Mouse (Mus musculus) lung, adult 2 months (tissue): ENCODE measurements around the gene Pacrg. TPM values are rescaled to one million over a fixed set of nuclear protein-coding genes. Genes with fewer than 3 reads are reported as not detected.

Experiments used
- DNase-seq: peaks from one replicate; pipeline ENCODE4 v3.0.0; 2022
- H3K4me1 ChIP-seq: fragments of 200-500 bp; 2 replicates; pipeline ENCODE4 v1.6.1; 2011; ENCODE audit warnings: low read length; ENCODE audit not compliant: control insufficient read depth, insufficient read depth
- H3K4me3 ChIP-seq: fragments of 200-500 bp; replicated peaks from 2 replicates; pipeline ENCODE3; 2011; ENCODE audit warnings: low read depth, mild to moderate bottlenecking, control low read depth, low read length; ENCODE audit errors: extremely low read depth
- CTCF ChIP-seq: fragments of 200-500 bp; IDR thresholded peaks from 2 replicates; pipeline ENCODE4 v1.5.1; 2011; ENCODE audit warnings: mild to moderate bottlenecking, low read length, control low read depth; ENCODE audit not compliant: insufficient read depth
- POLR2A ChIP-seq: fragments of 200-500 bp; IDR thresholded peaks from 2 replicates; pipeline ENCODE4 v1.6.1; 2011; ENCODE audit warnings: low read depth, mild to moderate bottlenecking, control low read depth, low read length, borderline replicate concordance; ENCODE audit errors: extremely low read depth
- WGBS: fragments of 180-500 bp; shearing (Covaris S2); methylation state at CpG from one replicate; pipeline ENCODE4 v1.1.7; 2018; 5-methylcytosine and 5-hydroxymethylcytosine counted together
- polyA plus RNA-seq: library from polyadenylated mRNA; depleted of rRNA; stranded (reverse); fragments of >200 nt; gene quantifications from 2 replicates; pipeline ENCODE4 v1.2.3, GENCODE M21; 2012

Gene Pacrg
- polyA plus RNA-seq, 1 experiment = 3.5 TPM

DNA sequence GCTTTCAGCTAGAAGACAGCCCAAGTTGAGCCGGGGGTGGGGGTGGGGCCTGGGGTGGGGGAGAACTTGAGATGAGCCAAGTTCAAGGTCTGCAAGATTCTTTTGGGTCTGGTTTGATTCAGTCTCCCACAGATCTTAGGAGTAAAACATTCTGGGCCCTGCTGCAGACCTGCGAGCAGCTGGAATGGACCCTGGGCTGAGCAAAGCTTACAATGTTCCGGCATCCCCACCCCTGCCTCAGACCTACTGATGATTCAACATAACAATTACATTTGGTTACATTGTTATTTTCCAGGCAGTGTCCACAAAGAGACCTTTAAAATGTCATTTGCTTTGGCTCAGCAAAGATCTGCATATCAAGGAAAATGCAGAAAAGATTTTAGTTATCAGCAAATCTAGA is 272.7 kb downstream of the Pacrg start:
- TF ChIP-seq CTCF (no peak), POLR2A (no peak)
- H3K4me1 ChIP-seq = no peaks in the 10 kb centered on the region
- no peak for DNase-seq
- H3K4me3 ChIP-seq = no peak overlapping the region
- WGBS = 92% methylated on average over 3 of the region's 3 CpGs

DNA sequence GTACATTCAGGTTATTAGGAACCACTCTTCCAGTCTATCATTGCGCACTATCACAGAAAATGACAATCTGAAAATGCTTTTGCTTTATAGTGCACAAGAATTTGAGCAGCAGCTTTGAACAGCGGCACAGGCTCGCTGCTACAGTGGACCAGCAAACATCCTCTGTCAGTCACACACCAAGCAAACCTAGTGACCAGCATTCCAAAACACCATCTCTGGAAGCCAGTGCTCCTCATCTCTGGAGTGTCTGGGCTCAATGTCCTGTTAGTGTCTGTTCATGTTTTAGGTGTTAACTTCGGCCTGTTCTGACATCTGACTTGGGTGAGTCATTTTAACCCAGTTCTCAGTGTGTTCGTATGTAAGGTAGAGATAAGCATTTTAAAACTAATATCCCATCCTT is 275.9 kb downstream of the Pacrg start:
- H3K4me3 ChIP-seq = no peak overlapping the region
- TF ChIP-seq CTCF (no peak), POLR2A (no peak)
- no peaks in the 10 kb centered on the region for H3K4me1 ChIP-seq
- WGBS = 96% methylated on average over 5 of the region's 5 CpGs
- DNase-seq = no peak

DNA sequence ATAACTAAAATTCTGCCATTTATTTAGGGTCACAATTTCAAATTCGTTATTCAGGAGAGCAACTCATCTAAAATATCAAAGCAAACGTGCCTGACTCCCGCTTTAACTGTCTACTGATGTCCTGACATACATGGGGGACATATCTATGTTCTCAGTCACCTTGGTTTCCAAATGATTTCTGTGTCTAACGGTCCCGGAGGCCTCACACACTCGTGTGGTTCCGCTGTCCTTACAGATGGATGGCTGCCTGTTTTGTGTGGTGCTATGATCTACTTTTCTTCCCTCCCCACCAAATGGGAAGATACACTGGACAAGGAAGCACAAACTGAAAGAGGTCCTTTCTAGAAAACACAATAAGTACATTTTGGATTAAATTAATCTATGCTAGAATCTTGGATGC is 277.2 kb downstream of the Pacrg start:
- H3K4me3 ChIP-seq = no peak overlapping the region
- H3K4me1 ChIP-seq = no peaks in the 10 kb centered on the region
- TF ChIP-seq POLR2A (no peak), CTCF (no peak)
- no peak for DNase-seq
- WGBS = 92% methylated on average over 7 of the region's 7 CpGs

DNA sequence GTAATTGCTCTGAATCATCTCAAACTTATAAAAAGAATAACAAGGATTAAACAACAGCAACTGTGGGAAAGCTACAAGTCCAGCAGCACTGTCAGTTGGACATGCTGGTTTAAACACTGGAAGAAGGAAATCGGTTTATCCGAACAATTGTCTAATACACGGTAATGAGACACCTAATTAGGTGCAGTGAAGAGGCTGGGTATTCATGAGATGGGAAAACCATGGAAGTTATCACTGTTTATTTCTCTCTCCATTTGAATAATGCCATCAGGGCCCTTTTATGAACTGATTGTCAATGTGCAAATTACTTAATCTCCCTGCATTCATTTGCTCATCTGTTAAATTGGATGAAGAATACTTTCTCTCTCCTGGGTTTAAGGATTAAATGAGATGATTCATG is 280.1 kb downstream of the Pacrg start:
- DNase-seq = no peak
- WGBS = 81% methylated on average over 3 of the region's 3 CpGs
- no peaks in the 10 kb centered on the region for H3K4me1 ChIP-seq
- TF ChIP-seq CTCF (no peak), POLR2A (no peak)
- H3K4me3 ChIP-seq = no peak overlapping the region

DNA sequence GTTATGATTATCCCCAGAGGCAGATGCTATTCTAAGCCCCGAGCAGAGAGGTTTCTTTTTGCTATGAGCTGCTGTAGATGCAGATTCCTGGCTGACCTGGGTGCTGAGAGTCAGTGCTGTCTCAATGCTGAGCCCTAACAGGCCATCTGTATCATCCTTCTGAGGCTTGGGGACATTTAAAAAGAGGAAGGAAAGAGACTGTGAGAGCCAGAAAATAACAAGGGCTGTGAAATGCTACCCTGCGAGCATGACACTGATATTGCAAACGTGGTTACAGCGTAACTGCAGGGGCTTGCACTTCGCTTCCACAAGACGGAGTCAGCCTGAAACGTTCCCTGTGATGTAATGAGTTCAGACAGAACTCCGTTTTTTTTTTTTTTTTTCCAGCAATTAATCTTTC is 281.4 kb downstream of the Pacrg start:
- 63% methylated on average over 8 of the region's 8 CpGs for WGBS
- TF ChIP-seq POLR2A (no peak), CTCF (no peak)
- Histone ChIP-seq H3K4me1 (no peaks in the 10 kb centered on the region), H3K4me3 (no peak overlapping the region)
- DNase-seq = no peak

- no peaks in the 10 kb centered on the region for H3K4me1 ChIP-seq
- TF ChIP-seq CTCF = no peak
- no peak for TF ChIP-seq POLR2A
- DNase-seq = no peak
- WGBS = 88% methylated on average over 16 of the region's 16 CpGs
- H3K4me3 ChIP-seq = no peak overlapping the region
Observed at GRCm38 (mm10) chr17:10552295-10553056, 287.6 kb downstream of the Pacrg start.

DNA sequence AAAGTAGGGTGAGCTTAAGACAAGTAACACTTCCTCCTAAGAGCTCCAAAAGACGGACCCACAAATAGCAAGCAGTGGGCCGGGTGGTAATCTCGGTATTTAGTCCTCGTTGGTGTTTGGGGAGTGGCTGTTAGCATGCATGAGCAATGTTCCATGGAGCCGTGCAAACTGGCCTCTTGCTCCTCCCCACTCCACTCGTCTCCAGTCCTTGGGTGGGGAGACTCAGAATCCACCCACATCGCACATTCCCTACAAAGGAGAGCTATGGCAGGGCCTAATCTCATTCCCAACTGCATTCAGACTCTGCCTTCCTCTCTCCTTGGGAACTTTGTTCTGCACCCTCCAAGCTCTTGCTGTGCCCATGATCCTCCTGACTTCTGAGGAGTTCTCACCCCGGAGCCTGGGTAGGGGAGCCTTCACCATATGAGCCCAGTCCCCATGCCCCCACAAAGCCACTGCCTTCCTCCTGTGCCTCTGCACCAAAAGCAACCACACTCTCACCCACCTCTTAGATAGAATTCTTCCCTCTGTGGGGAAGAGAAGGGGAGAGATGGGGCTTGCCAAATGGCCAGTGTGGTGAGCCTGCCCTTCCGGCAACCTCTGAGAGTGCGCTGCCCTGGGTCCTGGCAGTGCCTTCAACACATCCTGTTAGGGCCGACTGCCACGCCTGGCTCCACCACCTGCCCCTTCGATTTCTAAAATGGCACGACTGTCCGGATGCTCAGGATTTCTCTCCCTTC is 289.2 kb downstream of the Pacrg start:
- Histone ChIP-seq H3K4me1 (no peaks in the 10 kb centered on the region), H3K4me3 (no peak overlapping the region)
- no peak for TF ChIP-seq POLR2A
- no peak for TF ChIP-seq CTCF
- WGBS = 76% methylated on average over 15 of the region's 15 CpGs
- no peak for DNase-seq

GRCm38 (mm10) chr17:10549825-10550224 is 290.3 kb downstream of the Pacrg start:
- Histone ChIP-seq H3K4me3 (no peak overlapping the region), H3K4me1 (no peaks in the 10 kb centered on the region)
- no peak for DNase-seq
- WGBS = 77% methylated on average over 3 of the region's 3 CpGs
- TF ChIP-seq POLR2A = no peak
- no peak for TF ChIP-seq CTCF

DNA sequence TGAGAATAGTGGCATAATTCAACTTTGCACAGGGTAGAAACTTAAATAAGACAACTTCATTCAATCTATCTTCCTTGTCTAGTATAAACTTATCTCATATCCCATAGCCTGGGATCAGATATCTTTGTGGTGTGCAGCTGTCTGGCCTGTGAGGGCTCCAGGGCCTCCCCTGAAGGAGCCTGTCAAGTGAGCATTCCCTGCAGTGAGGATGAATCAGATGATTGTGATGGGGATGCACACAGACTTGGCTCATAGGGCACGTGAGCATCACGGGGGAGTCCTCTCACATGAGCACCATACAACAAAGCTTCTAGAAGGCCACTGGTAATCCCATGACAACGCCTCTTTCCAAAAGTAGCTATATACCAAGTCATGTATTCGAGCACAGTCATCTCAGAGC is 291.1 kb downstream of the Pacrg start:
- Histone ChIP-seq H3K4me3 (no peak overlapping the region), H3K4me1 (no peaks in the 10 kb centered on the region)
- 91% methylated on average over 4 of the region's 4 CpGs for WGBS
- no peak for DNase-seq
- TF ChIP-seq CTCF (no peak), POLR2A (no peak)

GRCm38 (mm10) chr17:10540772-10541171 is 299.3 kb downstream of the Pacrg start:
- Histone ChIP-seq H3K4me1 (no peaks in the 10 kb centered on the region), H3K4me3 (no peak overlapping the region)
- DNase-seq = no peak
- TF ChIP-seq POLR2A (no peak), CTCF (no peak)
- WGBS = 90% methylated on average over 2 of the region's 2 CpGs
